Mouse (Mus musculus): ENCODE measurements around the gene Olfr827.
A peak's percentile ranks its signal among the peaks of the same experiment; 100 is the strongest.

The Olfr827 gene

GRCm38 (mm10) chr10:130214303-130214702 is at the start of gene Olfr827:
Gene Olfr827 (minus strand): TSS chr10:130214403.
- DNase-seq = no peak

GRCm38 (mm10) chr10:130263203-130263602 is 49.0 kb upstream of the Olfr827 start:
- DNase-seq = no peak

GRCm38 (mm10) chr10:130259483-130259882 is 45.3 kb upstream of the Olfr827 start:
- no peak for DNase-seq

GRCm38 (mm10) chr10:130244271-130244670 is 30.1 kb upstream of the Olfr827 start:
- no peak for DNase-seq

- no peak for DNase-seq
These were observed 24.4 kb upstream of the Olfr827 start for GRCm38 (mm10) chr10:130238318-130239209.

- no peak for DNase-seq
These were observed 20.4 kb upstream of the Olfr827 start for GRCm38 (mm10) chr10:130234576-130234975.

- no peak for DNase-seq
These were observed 17.9 kb upstream of the Olfr827 start for GRCm38 (mm10) chr10:130232117-130232516.

GRCm38 (mm10) chr10:130229584-130229983 is 15.4 kb upstream of the Olfr827 start:
- DNase-seq = no peak

- DNase-seq = peak; percentile 8
These were observed 14.0 kb upstream of the Olfr827 start for GRCm38 (mm10) chr10:130228246-130228645.

- DNase-seq = no peak
These were observed 10.8 kb upstream of the Olfr827 start for GRCm38 (mm10) chr10:130225034-130225433.

GRCm38 (mm10) chr10:130184086-130184485 is 30.1 kb downstream of the Olfr827 start, which contains the start of gene Olfr826:
Gene Olfr826 (minus strand): TSS chr10:130184186.
- no peak for DNase-seq

- no peak for DNase-seq
These were observed 47.5 kb downstream of the Olfr827 start, which contains the start of gene Olfr825 for GRCm38 (mm10) chr10:130166666-130167065. Gene Olfr825 (minus strand): TSS chr10:130166766.

GRCm38 (mm10) chr10:130165196-130165595 is 49.0 kb downstream of the Olfr827 start:
- no peak for DNase-seq
